Mouse (Mus musculus) heart, embryonic 12.5 days (tissue): ENCODE data around the gene AI837181. TPM values are rescaled to one million over a fixed set of nuclear protein-coding genes. Genes with fewer than 3 reads are reported as not detected.

Source experiments
- ATAC-seq: fragments of 200-750 bp; cut with Nextera tagmentation; 2 replicates; pipeline ENCODE4 v1.8.0; 2017; ENCODE audit warnings: moderate TSS enrichment, moderate library complexity; ENCODE audit not compliant: insufficient number of reproducible peaks, low FRiP score
- H3K27ac ChIP-seq: fragments of 300-500 bp; sonication (generic); 2 replicates; pipeline ENCODE4 v1.5.1; 2016; ENCODE audit warnings: mild to moderate bottlenecking, moderate library complexity; ENCODE audit not compliant: poor library complexity, severe bottlenecking
- H3K27me3 ChIP-seq: fragments of 300-500 bp; sonication (generic); replicated peaks from 2 replicates; pipeline ENCODE4 v1.6.1; 2016; ENCODE audit warnings: mild to moderate bottlenecking, moderate library complexity
- H3K36me3 ChIP-seq: fragments of 300-500 bp; sonication (generic); 2 replicates; pipeline ENCODE4 v1.6.1; 2016; ENCODE audit warnings: mild to moderate bottlenecking, moderate library complexity
- H3K4me1 ChIP-seq: fragments of 300-500 bp; sonication (generic); replicated peaks from 2 replicates; pipeline ENCODE4 v1.6.1; 2016; ENCODE audit warnings: mild to moderate bottlenecking
- H3K4me2 ChIP-seq: fragments of 300-500 bp; sonication (generic); 2 replicates; pipeline ENCODE4 v1.6.1; 2016; ENCODE audit warnings: mild to moderate bottlenecking, moderate library complexity
- H3K4me3 ChIP-seq: fragments of 300-500 bp; sonication (generic); 2 replicates; pipeline ENCODE4 v1.5.1; 2016; ENCODE audit warnings: mild to moderate bottlenecking
- H3K9ac ChIP-seq: fragments of 300-500 bp; sonication (generic); 2 replicates; pipeline ENCODE4 v1.6.1; 2016; ENCODE audit warnings: mild to moderate bottlenecking, moderate library complexity
- H3K9me3 ChIP-seq: fragments of 300-500 bp; sonication (generic); replicated peaks from 2 replicates; pipeline ENCODE4 v1.6.1; 2016; ENCODE audit warnings: mild to moderate bottlenecking, moderate library complexity
- WGBS: fragments of 180-500 bp; shearing (Covaris S2); methylation state at CpG from one replicate; pipeline ENCODE4 v1.1.7; 2016; 5-methylcytosine and 5-hydroxymethylcytosine counted together
- polyA plus RNA-seq: library from polyadenylated mRNA; unstranded; fragments of >200 nt; fragmentation: Nextera tagmentation; extraction: Ambion mirVana; gene quantifications from 2 replicates; pipeline ENCODE4 v1.2.1, GENCODE M21; 2016

AI837181 gene
- polyA plus RNA-seq, 1 experiment from 2014 or later = 38.8 TPM

DNA sequence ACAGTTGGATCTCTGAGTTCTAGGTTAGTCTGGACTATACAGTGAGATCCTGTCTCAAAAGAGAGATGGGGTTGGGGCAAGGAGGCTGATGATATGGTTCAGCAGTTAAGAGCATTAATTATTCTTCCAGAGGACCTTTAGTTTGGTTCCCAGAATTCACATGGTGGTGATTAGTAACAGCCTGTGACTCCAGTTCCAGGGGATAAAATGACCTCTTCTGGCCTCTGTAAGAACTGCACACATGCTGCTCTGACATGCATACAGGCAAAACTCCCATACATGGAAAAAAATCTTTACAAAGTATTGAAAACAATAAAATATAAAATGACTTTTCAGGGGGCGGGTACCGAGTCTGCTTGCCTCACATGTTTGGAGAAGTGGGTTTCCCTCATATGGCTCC is 3.1 kb downstream of the AI837181 start:
- Histone ChIP-seq H3K9me3 (no peaks in the 10 kb centered on the region), H3K27me3 (no peaks in the 10 kb centered on the region), H3K36me3 (peaks cover 23% of the 10 kb centered on the region), H3K27ac (no peak overlapping the region), H3K4me2 (no peak overlapping the region), H3K9ac (no peak overlapping the region), H3K4me1 (peaks cover 30% of the 10 kb centered on the region), H3K4me3 (no peak overlapping the region)
- ATAC-seq = no peak
- 83% methylated on average over 2 of the region's 2 CpGs for WGBS

DNA sequence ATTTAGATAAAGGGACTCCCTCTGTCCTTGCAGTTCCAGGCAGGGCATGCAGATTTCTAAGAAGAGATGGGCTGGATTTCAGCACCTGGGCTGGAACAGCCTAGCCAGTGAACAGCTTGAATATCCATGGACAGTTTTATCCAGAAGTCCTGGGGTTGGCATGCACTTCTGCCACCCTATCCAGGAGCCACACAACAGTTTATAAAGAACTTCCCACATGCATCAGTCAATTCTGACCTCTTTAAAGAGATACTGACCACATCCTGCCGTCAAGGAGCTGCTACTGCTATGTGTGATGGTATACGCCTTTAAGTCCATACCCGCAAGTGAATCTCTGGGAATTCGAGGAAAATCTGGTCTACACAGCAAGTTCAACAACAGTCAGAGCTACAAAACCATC is 4.3 kb downstream of the AI837181 start:
- Histone ChIP-seq H3K36me3 (peaks cover 18% of the 10 kb centered on the region), H3K4me2 (no peak overlapping the region), H3K9ac (no peak overlapping the region), H3K4me1 (peaks cover 31% of the 10 kb centered on the region), H3K27ac (no peak overlapping the region), H3K27me3 (no peaks in the 10 kb centered on the region), H3K9me3 (no peaks in the 10 kb centered on the region), H3K4me3 (no peak overlapping the region)
- 73% methylated on average over 4 of the region's 4 CpGs for WGBS
- ATAC-seq = no peak

DNA sequence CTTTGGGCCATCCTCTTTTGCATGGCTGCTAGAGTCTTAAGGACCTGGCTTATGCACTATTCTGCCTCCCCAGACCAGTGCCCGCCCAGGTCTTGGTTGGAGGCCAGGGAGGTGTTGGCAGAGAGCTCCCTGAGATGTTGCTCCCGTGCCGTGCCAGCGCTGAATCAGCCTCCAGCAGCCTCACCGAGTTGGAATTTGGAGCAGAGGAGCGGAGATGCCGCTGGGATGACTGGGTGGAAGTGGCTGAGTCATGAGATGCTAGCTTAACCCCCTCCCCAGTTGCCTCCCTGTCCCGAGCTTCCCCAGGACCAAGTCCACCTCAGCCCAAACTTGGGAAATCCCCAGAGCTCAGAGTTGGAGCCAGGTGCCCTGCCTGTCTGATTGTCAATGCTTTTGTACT is 4.9 kb downstream of the AI837181 start:
- Histone ChIP-seq H3K36me3 (peaks cover 18% of the 10 kb centered on the region), H3K27me3 (no peaks in the 10 kb centered on the region), H3K27ac (no peak overlapping the region), H3K4me1 (peaks cover 35% of the 10 kb centered on the region), H3K4me3 (no peak overlapping the region), H3K9ac (no peak overlapping the region), H3K9me3 (no peaks in the 10 kb centered on the region), H3K4me2 (no peak overlapping the region)
- WGBS = 69% methylated on average over 8 of the region's 8 CpGs
- ATAC-seq = no peak

DNA sequence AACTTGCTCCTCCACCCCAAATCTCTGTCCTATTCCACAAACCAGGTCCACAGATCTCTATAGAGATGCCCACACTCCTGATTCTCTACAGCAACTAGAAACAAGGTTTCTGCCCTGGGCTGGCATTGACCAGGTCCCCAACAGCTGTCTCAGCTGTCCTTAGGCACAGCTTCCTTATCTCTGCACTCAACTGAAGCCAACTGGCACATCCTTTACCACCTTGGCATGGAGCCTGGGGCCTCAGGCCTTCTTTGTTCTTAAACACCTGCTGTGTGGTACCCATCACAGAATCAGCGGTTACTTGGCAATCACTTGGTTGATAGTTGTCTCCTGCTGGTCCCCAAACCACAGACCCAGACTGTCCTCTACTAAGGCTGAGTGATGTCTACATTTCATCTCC is 5.5 kb downstream of the AI837181 start:
- Histone ChIP-seq H3K4me3 (no peak overlapping the region), H3K27me3 (no peaks in the 10 kb centered on the region), H3K4me1 (peaks cover 35% of the 10 kb centered on the region), H3K9ac (no peak overlapping the region), H3K36me3 (peaks cover 18% of the 10 kb centered on the region), H3K27ac (no peak overlapping the region), H3K9me3 (no peaks in the 10 kb centered on the region), H3K4me2 (no peak overlapping the region)
- WGBS = 72% methylated on average over 1 of the region's 1 CpGs
- no peak for ATAC-seq

DNA sequence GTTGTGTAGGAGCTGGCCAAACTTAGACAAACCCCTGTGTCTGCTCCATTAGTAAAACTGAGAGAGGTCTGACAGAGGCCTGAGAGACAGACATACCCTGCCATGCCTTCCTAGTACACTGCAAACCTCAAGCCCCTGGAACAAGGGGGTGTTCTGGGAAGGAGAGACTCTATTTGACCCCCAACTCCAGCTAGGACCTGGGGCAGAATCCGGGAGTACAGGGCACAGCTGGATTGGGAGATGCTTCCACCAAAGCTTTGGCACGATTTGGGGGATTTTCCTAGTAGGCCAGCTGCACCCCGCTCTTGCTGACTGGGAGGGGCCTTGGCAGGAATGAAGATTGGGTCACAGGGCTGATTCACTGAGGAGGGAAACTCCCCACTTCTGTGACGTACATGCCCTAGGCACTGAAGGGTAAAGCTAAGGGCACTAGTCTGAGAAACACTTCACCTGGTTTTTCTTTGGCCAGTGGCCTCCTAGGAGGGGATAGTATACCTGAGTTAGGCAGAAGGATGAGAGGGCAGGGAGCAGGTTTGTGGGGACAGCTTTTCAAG is 7.0 kb downstream of the AI837181 start:
- 77% methylated on average over 4 of the region's 4 CpGs for WGBS
- no peaks in the 10 kb centered on the region for H3K9me3 ChIP-seq
- H3K9ac ChIP-seq = no peak overlapping the region
- H3K4me3 ChIP-seq = no peak overlapping the region
- H3K36me3 ChIP-seq = peaks cover 7% of the 10 kb centered on the region
- no peak overlapping the region for H3K27ac ChIP-seq
- H3K4me1 ChIP-seq = peaks cover 20% of the 10 kb centered on the region
- no peak for ATAC-seq
- no peaks in the 10 kb centered on the region for H3K27me3 ChIP-seq
- H3K4me2 ChIP-seq = no peak overlapping the region

DNA sequence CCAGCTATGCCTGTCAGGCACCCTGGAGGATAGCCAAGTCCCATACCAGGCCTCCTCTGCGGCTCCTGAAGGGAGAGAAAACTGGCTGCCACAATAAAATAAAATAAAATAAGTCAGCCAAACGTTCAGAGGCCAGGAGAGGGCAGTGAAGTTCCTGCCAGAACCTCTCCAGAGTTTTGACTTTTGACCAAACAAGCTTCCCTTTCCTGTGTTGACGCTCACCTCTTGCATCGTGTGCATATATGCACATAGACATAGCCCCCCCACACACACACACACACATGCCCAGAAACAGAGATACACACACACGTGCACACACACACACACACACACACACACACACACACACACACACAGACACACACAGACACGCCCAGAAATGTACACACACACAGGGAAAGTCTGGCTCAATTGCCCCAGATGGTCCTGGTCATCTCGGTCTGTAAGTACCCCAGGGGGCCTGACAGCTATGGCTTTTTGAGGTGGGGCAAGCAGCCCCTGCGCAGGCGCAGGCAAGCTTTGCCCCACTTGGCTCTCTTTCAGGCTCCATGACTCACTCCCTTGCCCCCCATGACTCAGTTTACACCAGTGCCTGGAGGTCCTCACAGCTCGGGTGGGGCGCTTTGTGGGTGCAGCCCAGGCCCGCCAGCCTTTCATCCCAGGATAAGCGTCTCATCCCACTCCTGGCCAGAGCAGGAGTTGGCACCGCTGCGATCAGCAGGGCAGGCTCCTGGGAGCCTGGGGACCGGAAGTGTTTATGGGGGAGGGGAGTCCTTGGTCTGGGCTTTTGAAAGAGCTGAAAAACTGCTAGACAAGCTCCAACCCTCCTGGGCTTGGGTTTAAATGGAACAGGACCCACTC is 8.3 kb downstream of the AI837181 start:
- Histone ChIP-seq H3K9me3 (no peaks in the 10 kb centered on the region), H3K4me2 (peak overlapping the region; percentile 90), H3K4me3 (peak overlapping the region; percentile 43), H3K27ac (peak overlapping the region; percentile 67), H3K36me3 (no peaks in the 10 kb centered on the region), H3K9ac (peak overlapping the region; percentile 71), H3K4me1 (peaks cover 20% of the 10 kb centered on the region), H3K27me3 (no peaks in the 10 kb centered on the region)
- 8% methylated on average over 16 of the region's 16 CpGs for WGBS
- ATAC-seq = peak; percentile 46; the same call in 1 of the 2 replicates

DNA sequence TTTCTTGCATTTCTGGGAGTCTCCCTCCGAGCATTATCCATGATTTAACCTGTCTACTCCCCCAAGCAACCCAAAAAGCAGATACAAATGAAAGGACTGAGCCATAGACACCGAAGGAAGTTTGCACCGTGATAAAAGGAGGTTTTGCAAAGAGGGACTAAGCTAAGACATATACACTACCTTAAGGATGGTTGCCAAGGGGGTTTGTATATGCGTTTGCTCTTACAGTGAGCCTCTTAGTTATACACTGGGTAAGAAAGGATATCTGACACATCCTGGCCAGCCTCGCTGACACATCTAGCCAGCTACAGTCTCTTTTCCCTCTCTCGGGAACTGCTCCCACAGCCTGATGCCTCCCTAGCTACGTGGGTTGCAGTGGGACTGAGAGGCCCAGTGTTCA is 9.0 kb downstream of the AI837181 start:
- WGBS = 49% methylated on average over 7 of the region's 7 CpGs
- Histone ChIP-seq H3K27me3 (no peaks in the 10 kb centered on the region), H3K4me3 (peak overlapping the region; percentile 43; the same call in 1 of the 2 replicates), H3K4me2 (peak overlapping the region; percentile 90), H3K4me1 (peaks cover 20% of the 10 kb centered on the region), H3K9ac (peak overlapping the region; percentile 71), H3K9me3 (no peaks in the 10 kb centered on the region), H3K27ac (peak overlapping the region; percentile 67), H3K36me3 (no peaks in the 10 kb centered on the region)
- no peak for ATAC-seq

DNA sequence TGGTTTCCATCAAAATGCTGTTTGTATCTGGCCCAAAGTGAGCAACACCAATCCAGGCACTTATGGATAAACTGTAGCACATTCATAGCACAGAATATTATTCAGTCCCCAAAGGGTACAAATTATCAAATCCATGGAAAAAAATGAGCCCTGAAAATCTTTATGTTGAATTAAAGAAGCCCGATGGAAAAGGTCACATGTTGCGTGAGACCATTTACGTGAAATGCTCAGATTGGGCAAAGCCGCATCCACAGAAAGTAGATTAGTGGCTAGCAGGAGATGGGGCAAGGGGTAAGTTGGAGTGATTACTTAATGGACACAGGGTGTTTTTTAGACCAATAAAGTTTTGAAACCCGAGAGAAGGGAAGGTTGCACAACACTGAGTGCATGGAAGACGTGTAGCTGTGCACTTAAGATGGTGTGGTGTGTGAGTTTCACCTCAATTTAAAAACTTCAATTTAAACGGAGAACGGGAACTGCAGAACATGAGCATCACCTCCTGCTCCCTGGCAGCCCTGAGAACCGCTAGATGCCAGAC is 19.5 kb downstream of the AI837181 start:
- peaks cover 56% of the 10 kb centered on the region for H3K27me3 ChIP-seq
- 65% methylated on average over 9 of the region's 9 CpGs for WGBS

DNA sequence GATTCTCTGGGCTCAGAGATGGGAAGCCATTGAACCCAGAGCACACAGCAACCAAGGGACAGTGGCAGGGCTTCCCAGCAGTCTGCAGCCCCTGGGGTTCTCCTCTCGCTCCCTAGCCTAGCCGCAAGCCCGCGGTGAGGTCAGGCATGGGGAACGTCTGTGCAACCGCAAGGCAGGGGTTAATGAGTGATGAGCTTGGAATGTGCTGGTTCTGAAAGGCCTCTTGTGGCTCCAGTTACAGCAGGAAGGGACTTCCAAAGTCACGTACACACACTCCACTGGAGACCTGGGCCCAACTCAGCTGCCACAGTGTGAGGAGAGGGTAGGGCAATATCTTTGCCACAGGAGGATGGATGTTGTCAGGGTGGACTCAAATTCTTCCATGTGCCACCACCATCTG is 20.0 kb downstream of the AI837181 start:
- Histone ChIP-seq H3K9me3 (peaks cover 4% of the 10 kb centered on the region; the same call in 1 of the 2 replicates), H3K4me3 (no peak overlapping the region), H3K27ac (no peak overlapping the region), H3K4me1 (peaks cover 18% of the 10 kb centered on the region), H3K36me3 (no peaks in the 10 kb centered on the region), H3K9ac (no peak overlapping the region), H3K4me2 (no peak overlapping the region), H3K27me3 (peaks cover 58% of the 10 kb centered on the region)
- 23% methylated on average over 7 of the region's 7 CpGs for WGBS
- ATAC-seq = no peak

More for the DNA sequence above, 19.5 kb downstream of the AI837181 start:
- no peak for ATAC-seq
- no peak overlapping the region for H3K27ac ChIP-seq
- H3K9me3 ChIP-seq = peaks cover 4% of the 10 kb centered on the region; the same call in 1 of the 2 replicates
- peaks cover 17% of the 10 kb centered on the region for H3K4me1 ChIP-seq
- no peaks in the 10 kb centered on the region for H3K36me3 ChIP-seq
- H3K4me3 ChIP-seq = no peak overlapping the region
- H3K4me2 ChIP-seq = no peak overlapping the region
- no peak overlapping the region for H3K9ac ChIP-seq

DNA sequence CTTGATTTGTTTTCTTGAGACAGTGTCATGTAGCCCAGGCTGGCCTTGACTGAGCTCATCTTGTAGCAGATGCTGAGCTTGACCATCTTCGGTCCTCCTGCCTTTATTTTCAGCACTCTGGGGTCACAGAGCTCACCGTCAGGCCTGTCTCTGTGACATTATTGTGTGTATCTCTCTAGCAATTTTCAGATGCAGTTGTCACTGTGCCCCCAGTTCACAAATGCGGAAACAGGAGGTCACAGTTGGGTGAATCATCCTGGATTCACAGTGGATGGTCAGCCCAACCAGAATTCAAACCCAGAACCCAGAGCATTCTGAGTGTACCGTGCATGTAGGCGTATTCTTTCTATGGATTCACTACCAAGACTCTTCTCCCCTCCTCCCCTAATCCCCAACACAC is 20.8 kb downstream of the AI837181 start:
- peaks cover 21% of the 10 kb centered on the region for H3K4me1 ChIP-seq
- no peak overlapping the region for H3K4me2 ChIP-seq
- no peaks in the 10 kb centered on the region for H3K9me3 ChIP-seq
- H3K27me3 ChIP-seq = peaks cover 66% of the 10 kb centered on the region
- H3K4me3 ChIP-seq = no peak overlapping the region
- WGBS = 83% methylated on average over 5 of the region's 5 CpGs
- ATAC-seq = no peak
- no peak overlapping the region for H3K27ac ChIP-seq
- no peak overlapping the region for H3K9ac ChIP-seq
- no peaks in the 10 kb centered on the region for H3K36me3 ChIP-seq

DNA sequence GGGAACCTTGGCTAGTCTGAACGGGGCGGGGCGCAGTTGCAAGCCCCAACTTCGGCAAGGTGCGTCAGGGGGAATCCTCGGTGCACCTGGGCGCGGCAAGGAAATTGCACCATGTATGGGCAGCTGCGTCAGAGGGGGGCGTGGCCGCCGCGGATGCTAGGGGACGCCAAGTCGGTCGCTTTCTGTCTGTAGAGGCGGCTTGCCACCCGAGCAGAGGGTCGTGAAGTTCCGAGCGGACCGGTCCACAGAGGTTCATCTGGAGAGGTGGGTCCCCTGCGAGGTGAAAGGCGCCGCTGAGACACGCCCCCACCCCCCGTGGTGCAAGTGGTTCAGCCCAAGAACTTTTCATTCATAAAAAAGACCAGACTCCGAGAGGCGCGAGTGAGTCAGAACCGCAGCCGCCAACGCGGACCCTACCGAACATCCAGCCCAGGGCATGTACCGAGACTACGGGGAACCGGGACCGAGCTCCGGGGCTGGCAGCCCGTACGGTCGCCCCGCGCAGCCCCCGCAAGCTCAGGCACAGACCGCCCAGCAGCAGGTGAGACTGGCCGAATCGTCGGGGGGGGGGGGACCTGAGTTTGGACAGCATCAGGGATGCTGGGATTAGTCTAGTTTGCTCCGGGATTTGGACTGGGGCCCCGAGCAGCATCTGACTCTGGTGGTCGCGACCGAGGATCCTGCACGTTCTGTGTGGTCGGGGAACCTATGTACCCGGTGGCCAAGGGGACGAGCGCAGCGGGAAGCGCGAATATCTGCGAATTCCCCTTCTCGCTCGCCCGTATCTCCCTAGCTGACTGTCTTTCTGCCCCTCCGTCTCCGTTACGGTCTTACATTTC is 22.8 kb downstream of the AI837181 start, which contains the start of gene Fosl1:
Gene Fosl1 (plus strand): TSS at position 33 of the 839 bp plus-strand sequence.
- H3K4me3 ChIP-seq = peak within 1 kb of the TSS; percentile 55
- ATAC-seq = peak; percentile 61
- peaks cover 21% of the 10 kb centered on the region for H3K4me1 ChIP-seq
- H3K27me3 ChIP-seq = peaks cover 73% of the 10 kb centered on the region
- under 1% methylated on average over 70 of the region's 70 CpGs for WGBS
- H3K4me2 ChIP-seq = peak within 1 kb of the TSS; percentile 99
- H3K27ac ChIP-seq = no peak within 1 kb of the TSS
- no peaks in the 10 kb centered on the region for H3K9me3 ChIP-seq
- H3K36me3 ChIP-seq = no peaks in the 10 kb centered on the region
- peak within 1 kb of the TSS; percentile 73 for H3K9ac ChIP-seq
